14 mouse cellular contexts compared by ENCODE assay signal in genomic region chr11:43182816-43183215, GRCm38 (mm10). TPM values are rescaled to one million over a fixed set of nuclear protein-coding genes. Genes with fewer than 3 reads are reported as not detected.
A peak's percentile ranks its signal among the peaks of the same experiment; 100 is the strongest.
DNase-seq lines count a peak whose midpoint lies in the region; ATAC-seq lines count a peak whose summit lies in the region.
"Had no signal": no experiment of that assay in that cellular context is flagged by ENCODE, and none has a peak within 500 bp of the region (broad histone marks: within the 10 kb centered on the region; RNA-seq: fewer than 3 reads in every experiment).

No protein-coding gene starts in this region.

- DNase-seq in adrenal gland, adult 2 months, result peak; percentile 73
- DNase-seq in adrenal gland, postnatal 4 days (ENCODE audit: low spot score in 2 of 2), result no peak
- peak; percentile 25 to 28 for DNase-seq in left cerebral cortex, adult 18-20 months (ENCODE audit: low spot score in 2 of 2)
- no peak for DNase-seq in left cerebral cortex, adult 11 months (ENCODE audit: low spot score)
- peak; percentile 17 for DNase-seq in fibroblast of lung, adult 2 months (ENCODE audit: low read depth)
- peak; percentile 37 for DNase-seq in lung, postnatal 25 days (ENCODE audit: low spot score)
- no peak for DNase-seq in spleen, postnatal 36 days (ENCODE audit: low spot score in 2 of 2)
- DNase-seq in hindbrain, embryonic 11.5 days (ENCODE audit: low spot score), result no peak
- DNase-seq: kidney, adult 8-10 months; thymus, postnatal 36 days had no signal

- no peak overlapping the region for H3K4me3 ChIP-seq in hindbrain, embryonic 11.5 days (ENCODE audit: low read depth, low read length)
- H3K4me3 ChIP-seq: forebrain, embryonic 15.5 days; liver, embryonic 15.5 days; midbrain, embryonic 15.5 days had no signal

- no peaks in the 10 kb centered on the region for H3K36me3 ChIP-seq in hindbrain, embryonic 11.5 days (ENCODE audit: control insufficient read depth, insufficient read depth, low read length)
- H3K36me3 ChIP-seq: forebrain, embryonic 15.5 days; liver, embryonic 15.5 days; midbrain, embryonic 15.5 days had no signal

- no peak for ATAC-seq in hindbrain, embryonic 11.5 days (ENCODE audit: low FRiP score)
- ATAC-seq: forebrain, embryonic 15.5 days; midbrain, embryonic 15.5 days had no signal

- WGBS in hindbrain, embryonic 11.5 days, result 83% methylated on average over 1 of the region's 1 CpGs

- H3K9ac ChIP-seq in hindbrain, embryonic 11.5 days (ENCODE audit: low read depth, low read length), result no peak overlapping the region
- H3K9ac ChIP-seq: forebrain, embryonic 15.5 days; liver, embryonic 15.5 days; midbrain, embryonic 15.5 days had no signal

- no peaks in the 10 kb centered on the region for H3K27me3 ChIP-seq in hindbrain, embryonic 11.5 days (ENCODE audit: control insufficient read depth, insufficient read depth, low read length)
- H3K27me3 ChIP-seq: forebrain, embryonic 15.5 days; liver, embryonic 15.5 days; midbrain, embryonic 15.5 days had no signal

- H3K27ac ChIP-seq in hindbrain, embryonic 11.5 days (ENCODE audit: low read depth, low read length), result no peak overlapping the region
- H3K27ac ChIP-seq: forebrain, embryonic 15.5 days; liver, embryonic 15.5 days; midbrain, embryonic 15.5 days had no signal

- no peaks in the 10 kb centered on the region for H3K4me1 ChIP-seq in hindbrain, embryonic 11.5 days (replicated peaks; ENCODE audit: control insufficient read depth, insufficient read depth, low read length)
- H3K4me1 ChIP-seq: forebrain, embryonic 15.5 days; liver, embryonic 15.5 days; midbrain, embryonic 15.5 days had no signal

- no peaks in the 10 kb centered on the region for H3K9me3 ChIP-seq in hindbrain, embryonic 11.5 days (ENCODE audit: control insufficient read depth, low read length)
- H3K9me3 ChIP-seq: forebrain, embryonic 15.5 days; liver, embryonic 15.5 days; midbrain, embryonic 15.5 days had no signal

- no peak overlapping the region for H3K4me2 ChIP-seq in hindbrain, embryonic 11.5 days (replicated peaks; ENCODE audit: low read depth, low read length)
- H3K4me2 ChIP-seq: forebrain, embryonic 15.5 days; liver, embryonic 15.5 days; midbrain, embryonic 15.5 days had no signal

RNA-seq across cellular contexts. Expression of gene Atp10b, which starts 33.1 kb away (rescaled TPM):
- total RNA-seq in adrenal gland, adult 2 months (2021), result under 1 TPM in 1 of 2 experiments, not detected in 1; 0.03 TPM
- polyA plus RNA-seq in adrenal gland, adult 2 months (2012; rRNA removed), result not detected in 2 replicates
- under 1 TPM; 0.62 TPM for total RNA-seq in adrenal gland, postnatal 4 days (2021)
- total RNA-seq in left cerebral cortex, adult 18-20 months (2021), result under 1 TPM; 0.51 to 0.59 TPM
- polyA plus RNA-seq in hindbrain, embryonic 11.5 days (2014; fragmentation: Nextera tagmentation; extraction: Ambion mirVana), result 0.71 and 1.1 TPM in 2 replicates
- polyA plus RNA-seq: heart, embryonic 14.5 days had no signal

Comparison
In these comparisons a context has a peak if more than half of its experiments do, and no peak if none do; other contexts are left out.
1. DNase-seq: peak in adrenal gland, adult 2 months (single experiment), left cerebral cortex, adult 18-20 months (2 of 2), fibroblast of lung, adult 2 months (single experiment) and lung, postnatal 25 days (single experiment); none in adrenal gland, postnatal 4 days (0 of 2), left cerebral cortex, adult 11 months (single experiment), spleen, postnatal 36 days (0 of 2) and hindbrain, embryonic 11.5 days (single experiment).